Mouse (Mus musculus) left cerebral cortex, postnatal 14 days (tissue): ENCODE results near the gene Sae1. TPM values are rescaled to one million over a fixed set of nuclear protein-coding genes. Genes with fewer than 3 reads are reported as not detected.

Experiments
- DNase-seq, 2 experiments: peaks; one replicate each; pipeline ENCODE4 v3.0.0; 2021 to 2022; ENCODE audit warnings: low spot score in 2 of 2, mixed read lengths in 1 of 2
- intact Hi-C: fragments of 180-260 bp; cut with DNase I; formaldehyde crosslinking; loops from one replicate; pipeline ENCODE4 v1.15.1; 2025
- total RNA-seq, 2 experiments: library from RNA; stranded (reverse); gene quantifications; 2 replicates each; pipeline ENCODE4 v1.2.3; 2021

The Sae1 gene
- total RNA-seq, 2 experiments from 2014 or later: 103 to 108 TPM

DNA sequence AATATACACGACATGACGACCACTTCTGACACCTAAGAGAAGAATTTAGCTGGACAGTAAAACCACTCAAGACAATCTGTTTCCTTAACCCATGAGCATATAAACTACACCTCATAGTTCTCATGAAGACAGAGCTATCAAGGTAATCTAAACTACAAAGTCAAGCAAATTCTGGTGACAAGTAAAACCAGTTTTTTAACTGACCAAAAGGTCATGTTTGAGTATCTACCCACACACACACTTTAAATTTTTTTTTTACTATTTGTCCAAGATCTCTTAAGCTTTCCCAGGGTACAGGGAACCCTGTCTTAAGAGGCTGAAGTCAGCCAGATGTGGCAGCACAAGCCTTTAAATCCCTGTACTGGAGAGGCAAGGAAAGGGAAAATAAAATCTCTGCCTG lies 18.8 kb downstream of the Sae1 start:
- intact Hi-C loops: no loop called here
- DNase-seq: no peak

DNA sequence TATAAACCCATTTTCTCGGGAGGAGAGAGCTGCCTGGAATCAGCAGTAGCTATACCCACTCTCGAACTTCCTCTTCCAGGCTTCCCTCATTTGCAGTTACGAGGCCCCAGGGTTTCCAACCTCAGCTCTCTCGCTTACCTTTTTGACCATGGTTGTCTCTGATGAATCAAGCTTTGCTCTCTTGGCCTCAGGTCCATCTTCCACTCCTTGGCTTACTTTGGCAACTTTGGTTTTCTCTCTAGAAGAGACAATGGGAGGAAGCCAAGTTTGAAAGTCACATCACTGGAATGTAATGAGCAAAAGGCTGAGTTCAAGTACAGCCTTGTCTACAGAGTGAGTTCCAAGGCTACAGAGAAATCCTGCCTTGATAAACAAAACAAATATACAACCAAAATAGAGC lies 20.9 kb downstream of the Sae1 start:
- intact Hi-C loops: no loop called here
- no peak for DNase-seq

DNA sequence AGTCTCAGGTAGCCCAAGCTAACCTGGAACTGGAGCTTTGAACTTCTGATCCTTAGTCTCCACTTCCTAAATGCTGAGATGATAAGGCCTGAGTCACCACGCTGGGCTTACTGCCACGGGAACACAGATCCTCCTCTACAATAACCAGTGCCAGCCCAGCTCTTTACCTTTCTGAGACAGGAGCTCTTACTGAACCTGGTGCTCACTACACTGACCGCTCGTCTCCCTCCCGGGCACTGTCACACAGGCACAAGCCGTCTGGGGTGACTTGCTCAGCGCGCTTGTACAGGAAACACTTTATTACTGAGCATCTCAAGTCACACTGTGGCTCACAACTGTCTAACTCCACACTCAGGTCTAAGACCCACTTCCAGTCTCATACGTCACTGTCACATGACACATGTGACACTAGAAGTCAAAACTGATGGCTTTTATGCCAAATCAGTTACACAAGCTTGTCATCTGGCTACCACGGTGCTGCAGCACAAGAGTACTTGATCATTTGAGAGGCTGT lies 21.4 kb downstream of the Sae1 start:
- intact Hi-C loops: no loop called here
- no peak for DNase-seq

DNA sequence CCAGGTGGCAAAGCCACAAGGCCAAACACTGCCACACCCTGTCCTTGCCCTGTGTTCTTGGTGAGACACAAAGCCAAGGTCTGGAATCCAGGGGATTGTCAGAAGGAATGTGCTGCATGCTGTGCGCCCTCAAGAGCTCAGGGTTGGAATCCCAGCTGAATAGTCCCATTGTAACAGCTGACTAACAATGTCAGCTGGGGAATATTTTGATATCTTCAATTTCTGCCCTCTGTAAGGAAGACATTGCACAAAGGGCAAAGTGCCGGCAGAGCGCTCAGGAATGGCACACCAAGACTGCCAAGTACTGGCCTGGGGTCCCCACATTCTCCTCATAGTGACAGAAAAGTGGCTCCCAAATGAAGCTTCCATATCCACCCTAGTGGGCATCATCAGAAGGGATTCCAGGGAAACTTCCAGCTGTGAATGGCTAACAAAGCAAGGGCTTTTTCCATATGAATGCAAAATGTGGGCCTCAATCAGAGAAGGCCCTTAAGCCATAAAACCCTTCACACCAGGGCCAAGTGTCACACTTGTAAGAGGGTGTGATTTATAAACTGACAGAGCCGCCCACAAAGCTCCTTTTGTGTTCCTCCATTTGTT lies 22.6 kb downstream of the Sae1 start:
- intact Hi-C loops: no loop called here
- no peak for DNase-seq

DNA sequence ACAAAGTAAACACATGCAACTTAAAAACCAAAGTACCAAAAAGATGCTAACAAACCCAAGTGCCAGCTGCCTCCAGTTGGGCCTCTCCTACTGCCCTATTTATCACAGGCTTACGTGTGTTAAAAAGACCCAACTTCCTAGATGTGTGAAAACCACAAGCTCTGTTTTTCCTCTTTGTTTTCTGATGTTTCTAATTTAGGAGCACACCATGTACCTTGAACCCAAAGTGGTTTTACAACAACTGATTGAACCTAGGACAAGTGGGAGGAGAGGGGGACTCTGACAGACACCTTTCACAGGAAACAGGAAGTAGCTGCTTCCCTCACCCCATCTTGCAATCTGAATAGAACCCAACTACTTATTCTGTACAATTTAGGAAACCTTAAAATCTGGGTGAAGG lies 23.3 kb downstream of the Sae1 start:
- DNase-seq: no peak
- intact Hi-C loops: no loop called here

DNA sequence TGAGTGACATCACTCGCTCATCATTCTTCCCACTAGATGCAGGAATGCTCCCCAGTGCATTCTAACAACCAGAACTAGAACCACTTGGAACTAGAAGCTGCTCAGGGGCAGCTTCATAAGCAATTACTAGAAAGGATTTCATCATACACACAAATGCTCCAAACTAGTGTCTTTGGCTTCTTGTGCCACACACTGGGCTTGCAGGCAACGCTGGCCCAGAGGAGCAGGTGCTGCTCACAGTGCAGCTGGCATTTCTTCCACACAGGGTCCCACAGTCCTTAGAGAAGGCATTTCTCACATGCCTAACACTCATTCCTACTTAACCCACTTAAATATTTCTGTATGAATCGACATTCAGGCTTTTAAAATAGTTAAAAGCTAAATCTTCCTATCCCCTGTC lies 30.0 kb downstream of the Sae1 start:
- no peak for DNase-seq
- intact Hi-C loops: no loop called here

DNA sequence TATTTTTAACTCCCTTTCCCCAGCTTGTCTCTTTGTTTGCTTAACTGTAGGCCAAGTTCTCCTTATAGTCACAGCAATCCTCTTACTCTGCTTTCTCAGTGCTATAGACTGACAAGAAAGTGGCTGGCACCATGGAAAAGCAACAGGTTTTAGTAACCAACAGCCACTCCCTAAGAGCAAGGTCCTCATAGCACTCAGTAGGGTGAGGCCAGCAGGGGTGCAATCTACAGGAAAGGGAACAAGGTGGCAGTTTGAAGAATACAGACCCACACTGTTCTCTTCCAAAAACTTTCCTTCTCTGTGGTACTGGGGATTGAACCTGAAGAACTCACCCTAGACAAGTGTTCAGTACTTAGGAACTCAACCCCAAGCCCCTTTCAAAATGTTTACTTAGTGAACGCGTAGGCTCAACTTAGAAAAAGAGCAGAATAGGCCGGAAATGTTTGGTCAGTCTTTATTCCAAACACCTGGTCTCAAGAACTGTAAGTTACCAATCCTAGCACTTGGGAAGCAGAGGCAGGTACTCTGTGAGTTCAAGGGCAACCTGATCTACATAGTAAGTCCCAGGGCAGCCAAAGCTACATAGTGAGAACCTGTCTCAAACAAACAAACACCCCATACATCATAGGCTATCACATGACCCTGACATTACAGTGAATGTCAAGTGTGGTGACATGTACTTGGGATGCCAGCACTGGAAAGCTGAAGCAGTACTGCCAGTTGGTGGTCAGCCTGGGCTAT lies 31.6 kb downstream of the Sae1 start:
- intact Hi-C loops: no loop called here
- DNase-seq: no peak

DNA sequence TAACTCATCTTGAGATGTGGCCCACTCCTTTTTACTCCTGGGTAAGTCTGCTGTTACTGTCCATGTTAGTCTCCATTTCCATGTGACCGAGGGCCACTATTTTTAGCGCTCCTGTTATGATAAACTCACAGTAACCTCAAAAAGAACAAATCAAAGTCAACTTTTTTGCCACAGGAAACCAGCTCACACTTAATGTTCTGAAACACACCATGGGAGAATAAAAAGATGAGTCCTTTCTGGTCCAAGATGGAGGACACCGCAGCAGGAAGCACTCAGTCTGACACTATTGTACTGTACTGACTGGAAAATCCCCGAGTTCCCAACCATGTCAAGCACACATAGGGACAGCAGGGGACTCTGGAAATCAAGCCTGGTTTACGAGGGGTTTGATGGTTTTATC lies 37.6 kb downstream of the Sae1 start:
- intact Hi-C loops: no loop called here
- no peak for DNase-seq

DNA sequence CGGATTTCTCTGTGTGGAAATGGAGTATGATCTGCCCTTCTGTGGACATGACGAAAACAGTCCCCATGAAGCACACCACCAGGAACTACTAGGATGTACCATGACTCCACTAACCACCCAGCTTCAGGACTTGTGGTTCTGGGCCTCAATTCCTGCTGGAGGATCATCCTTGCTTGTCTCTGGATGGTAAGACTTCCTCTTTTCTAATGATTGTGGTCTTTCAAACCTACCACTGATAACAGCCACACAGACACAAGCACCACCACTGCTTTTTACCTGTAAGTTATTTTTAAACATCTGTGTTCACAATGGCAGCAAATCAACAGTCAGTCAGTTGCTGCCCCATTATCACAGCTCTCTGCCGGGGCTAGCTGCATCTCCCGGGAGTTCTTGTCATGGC lies 42.3 kb downstream of the Sae1 start:
- intact Hi-C loops: no loop called here
- no peak for DNase-seq

DNA sequence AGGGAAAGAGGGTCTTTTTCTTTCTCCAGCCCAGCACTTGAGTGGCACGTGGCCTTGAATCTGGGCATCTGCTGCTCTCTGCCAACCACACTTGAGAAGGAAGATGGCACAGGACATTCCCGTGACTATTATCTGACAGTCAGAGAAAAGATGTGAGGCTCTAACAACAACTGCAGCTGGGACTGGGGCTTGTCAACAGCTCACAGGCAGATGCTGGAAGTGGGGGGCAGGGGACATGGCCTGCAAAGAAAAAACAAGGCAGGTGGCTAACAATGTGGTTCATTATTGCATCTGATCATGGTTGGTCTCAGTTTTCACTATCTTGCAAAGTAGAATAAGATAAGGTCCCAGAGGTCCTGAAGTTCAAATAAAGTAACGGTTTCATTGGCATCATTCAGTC lies 43.0 kb downstream of the Sae1 start:
- no peak for DNase-seq
- intact Hi-C loops: no loop called here

DNA sequence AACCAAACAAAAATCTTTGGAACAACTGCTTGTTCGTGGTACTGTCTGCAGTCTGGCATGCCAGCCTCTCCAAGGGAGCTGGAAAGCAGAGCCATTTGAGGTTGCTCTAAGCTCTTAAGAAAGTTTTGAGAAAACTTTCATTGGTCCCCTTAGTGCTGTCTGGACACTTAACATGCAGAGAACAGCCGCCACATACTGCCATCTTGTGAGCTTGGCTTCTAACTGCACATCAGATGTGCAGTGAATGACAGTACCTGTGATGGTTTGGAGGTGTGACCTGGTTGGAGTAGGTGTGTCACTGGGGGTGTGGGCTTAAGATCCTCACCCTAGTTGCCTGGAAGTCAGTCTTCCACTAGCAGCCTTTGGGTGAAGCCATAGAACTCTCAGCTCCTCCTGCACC lies 49.9 kb downstream of the Sae1 start:
- no peak for DNase-seq
- intact Hi-C loops: no loop called here

DNA sequence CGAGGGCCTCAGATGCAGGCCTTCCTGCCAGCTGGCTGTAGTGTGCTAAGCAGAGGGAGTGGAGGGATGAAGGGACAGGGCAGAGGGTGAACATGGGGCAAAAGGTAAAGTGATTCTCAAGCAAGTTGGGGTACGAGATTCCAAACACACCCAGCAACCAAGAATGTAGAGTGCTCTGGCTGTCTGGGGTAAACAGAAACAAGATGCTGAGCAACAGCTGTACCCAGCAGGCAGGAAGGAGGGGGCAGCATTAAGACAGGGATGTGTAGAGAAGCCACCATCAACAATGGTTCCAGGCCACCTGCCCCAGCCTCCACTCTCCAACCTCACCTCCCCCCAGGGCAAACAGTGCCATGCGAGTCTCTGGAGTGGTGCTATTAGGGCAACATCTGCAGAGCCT lies 58.5 kb downstream of the Sae1 start:
- no peak for DNase-seq
- intact Hi-C loops: no loop called here

DNA sequence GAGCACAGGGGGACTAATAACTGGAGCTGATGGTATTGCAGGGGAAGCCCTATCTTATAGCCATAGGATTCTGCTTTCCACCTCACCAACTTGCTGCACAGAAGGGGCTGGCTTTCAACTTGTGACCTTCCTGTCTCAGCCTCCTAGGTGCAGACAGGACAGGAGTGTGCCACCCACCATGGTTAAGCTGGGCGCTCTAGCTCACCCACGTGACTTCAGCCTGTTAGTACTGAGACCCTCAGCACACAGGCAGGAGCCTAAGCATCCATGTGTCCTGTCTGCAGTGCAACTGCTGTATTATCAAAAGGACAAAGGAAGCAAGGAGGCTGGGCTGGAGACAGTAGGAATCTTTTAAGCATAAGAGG lies 61.0 kb downstream of the Sae1 start:
- DNase-seq: no peak
- intact Hi-C loops: loop anchor here (2.0 kb wide), 1 partner anchor 32 kb away; no protein-coding TSS in a partner anchor

DNA sequence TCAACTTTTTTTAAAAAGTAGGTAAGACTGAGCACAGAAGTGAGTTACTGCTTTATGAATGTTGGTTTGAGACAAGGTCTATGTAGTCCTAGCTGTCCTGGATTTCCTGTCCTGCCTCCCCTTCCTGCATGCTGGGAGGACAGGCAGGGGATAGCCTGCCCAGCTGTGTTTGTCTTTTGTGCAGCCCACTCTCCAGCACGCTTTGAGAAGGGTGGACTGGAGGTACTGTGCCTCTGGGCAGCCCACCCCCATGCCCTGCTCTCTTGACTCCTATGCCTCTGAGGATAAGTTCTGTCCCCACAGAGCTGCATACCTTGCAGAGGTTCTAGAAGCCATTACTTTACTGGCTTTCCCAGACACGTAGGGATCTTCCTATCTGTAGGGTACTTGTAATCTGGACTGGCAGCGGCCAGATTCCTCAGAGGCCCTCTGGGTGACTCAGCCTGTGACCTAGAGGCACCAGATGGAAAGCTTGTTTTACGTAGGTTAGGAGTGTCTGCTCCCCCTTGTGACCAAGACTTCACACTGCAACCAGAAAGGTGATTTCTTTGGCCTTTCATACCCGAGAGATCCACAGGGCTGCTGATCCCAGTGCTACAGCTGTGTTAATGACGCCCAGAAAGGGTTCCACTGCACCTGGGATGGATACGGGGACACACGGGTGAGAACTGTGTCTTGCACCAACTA lies 61.5 kb downstream of the Sae1 start:
- intact Hi-C loops: loop anchor here (2.0 kb wide), 1 partner anchor 31 kb away; no protein-coding TSS in a partner anchor
- DNase-seq: peak; percentile 46 to 49

DNA sequence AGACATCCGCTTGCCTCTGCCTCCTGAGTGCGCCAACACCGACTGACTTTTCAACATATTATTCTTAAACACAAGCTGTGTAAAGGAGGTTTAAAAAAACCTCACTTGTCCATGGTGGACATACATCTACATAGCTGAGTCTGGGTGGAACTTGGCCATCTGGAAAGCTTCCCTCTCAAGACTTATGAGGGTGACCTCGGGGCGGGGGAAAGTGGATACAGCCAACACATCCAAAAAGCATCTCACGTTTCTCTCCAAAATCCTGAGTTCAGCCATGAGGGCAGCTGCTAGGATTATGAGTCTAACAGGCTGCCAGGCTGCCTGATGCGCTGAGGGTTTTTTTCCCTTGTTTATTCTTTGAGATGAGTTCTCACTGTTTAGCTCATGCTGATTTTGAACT lies 62.9 kb downstream of the Sae1 start:
- DNase-seq: no peak
- intact Hi-C loops: no loop called here

DNA sequence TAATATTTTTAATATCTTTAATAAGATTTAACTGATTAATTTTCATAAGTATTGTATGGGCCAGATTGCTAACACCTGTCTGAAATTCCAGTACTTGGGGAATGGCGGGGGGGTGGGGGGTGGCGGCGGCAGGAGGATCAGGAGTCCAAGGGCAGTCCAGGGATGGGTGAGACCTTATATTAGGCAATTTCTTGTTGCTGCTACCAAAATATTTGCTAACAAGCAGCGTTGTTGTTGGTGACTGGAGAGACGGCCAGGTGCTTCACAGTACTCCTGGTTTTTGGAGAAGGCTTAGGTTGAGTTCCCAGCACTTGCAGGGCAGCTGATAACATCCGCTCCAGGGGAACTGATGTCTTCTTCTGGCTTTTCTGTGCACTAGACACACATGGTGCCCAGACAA lies 67.1 kb downstream of the Sae1 start:
- intact Hi-C loops: no loop called here
- DNase-seq: no peak

DNA sequence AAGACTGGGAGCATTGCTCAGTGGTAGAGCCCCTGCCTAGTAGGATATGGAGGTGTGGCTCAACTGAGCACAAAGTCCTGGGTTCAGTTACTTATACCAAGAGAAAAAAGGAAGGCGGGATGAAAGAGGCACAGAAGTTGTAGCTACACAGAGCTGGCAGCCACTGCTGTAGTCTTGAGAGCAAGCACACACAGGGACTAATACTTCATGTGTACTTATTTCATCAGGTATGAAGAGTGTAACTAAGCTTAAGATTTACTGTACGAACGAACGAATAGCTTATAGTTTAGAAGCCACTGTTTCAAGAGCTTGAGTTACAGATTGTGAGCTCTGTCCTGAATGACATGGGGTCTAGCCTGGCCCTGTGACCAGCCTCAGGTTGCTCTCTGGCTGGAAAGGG lies 68.4 kb downstream of the Sae1 start:
- DNase-seq: no peak
- intact Hi-C loops: no loop called here

DNA sequence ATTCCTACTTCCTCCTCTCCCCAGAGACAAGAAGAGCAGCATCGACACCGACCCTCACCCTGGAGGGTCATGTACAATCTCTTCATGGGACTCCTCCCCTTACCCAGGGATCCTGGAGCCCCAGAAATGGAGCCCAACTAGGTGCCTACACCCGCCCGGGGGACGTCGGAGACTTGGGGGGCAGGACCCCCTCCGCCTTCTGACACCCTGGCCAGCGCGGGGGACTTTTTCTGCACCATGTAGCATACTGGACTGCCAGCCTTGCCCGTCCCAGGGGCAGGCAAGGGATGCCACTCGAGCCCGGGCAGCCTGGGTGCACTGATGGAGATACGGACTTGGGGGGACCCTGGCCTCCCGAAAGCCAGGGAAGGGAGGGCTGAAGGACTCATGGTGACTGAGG lies 70.5 kb downstream of the Sae1 start:
- DNase-seq: no peak
- intact Hi-C loops: no loop called here

DNA sequence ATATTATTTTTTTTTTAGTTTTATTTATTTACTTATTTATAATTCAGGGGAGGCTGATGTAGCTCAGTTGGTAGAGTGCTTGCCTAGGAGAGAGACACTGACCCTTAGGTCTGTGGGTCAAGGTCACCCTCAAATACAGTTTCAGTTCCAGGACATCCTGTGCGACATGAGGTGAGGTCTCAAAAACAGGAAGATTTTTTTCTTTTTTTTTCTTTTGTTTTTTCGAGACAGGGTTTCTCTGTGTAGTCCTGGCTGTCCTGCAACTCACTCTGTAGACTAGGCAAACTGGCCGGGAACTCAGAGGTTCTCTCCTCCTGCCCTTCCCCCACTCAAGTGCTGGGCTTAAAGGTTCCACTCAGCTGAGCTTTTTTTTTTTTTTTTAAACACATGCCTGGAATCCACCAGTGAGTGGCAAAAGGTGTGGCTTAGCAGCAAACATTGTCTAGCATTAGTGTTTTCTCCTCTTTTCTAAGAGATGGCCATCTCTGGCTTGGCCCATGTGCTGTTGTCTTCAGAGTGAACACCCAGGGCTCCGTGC lies 72.3 kb downstream of the Sae1 start:
- intact Hi-C loops: loop anchor here (2.0 kb wide), 1 partner anchor 20 kb away; no protein-coding TSS in a partner anchor

DNA sequence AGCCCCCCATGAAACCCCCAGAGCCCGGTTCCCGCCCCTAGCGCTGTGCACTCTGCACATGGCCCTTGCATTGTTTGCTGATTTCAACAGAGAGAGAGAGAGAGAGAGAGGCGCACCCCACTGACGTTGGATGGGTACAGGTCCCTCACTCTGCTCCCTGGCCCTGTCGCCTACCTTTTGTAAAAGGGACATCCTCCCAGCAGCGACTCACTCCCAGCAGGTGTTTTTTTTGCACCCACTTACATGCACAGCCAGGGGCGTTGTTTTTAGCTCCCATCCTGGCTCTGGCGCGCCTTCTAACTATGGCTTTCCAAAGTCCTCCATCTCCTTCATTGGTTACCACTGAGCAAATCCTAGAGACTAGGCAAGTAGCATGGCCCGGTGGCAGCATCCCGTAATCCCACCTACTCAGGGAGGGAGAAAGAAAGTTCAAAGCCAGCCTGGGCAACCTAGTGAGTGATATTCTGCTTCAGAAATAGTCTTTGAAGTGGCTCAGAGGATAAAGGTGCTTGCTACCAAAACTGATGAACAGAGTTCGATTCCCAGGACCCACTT lies 73.3 kb downstream of the Sae1 start:
- DNase-seq: peak in 1 of 2 experiments; percentile 37
- intact Hi-C loops: loop anchor here (2.0 kb wide), 1 partner anchor 19 kb away; no protein-coding TSS in a partner anchor

More for the DNA sequence above, 72.3 kb downstream of the Sae1 start:
- no peak for DNase-seq
